Mouse (Mus musculus): ENCODE results near the gene Psmc2. TPM values are rescaled to one million over a fixed set of nuclear protein-coding genes. Genes with fewer than 3 reads are reported as not detected.

Psmc2 gene
- 115 and 161 TPM in 2 replicates for total RNA-seq (2012; rRNA removed)
- total RNA-seq (2014; rRNA removed), result 87.4 and 90.1 TPM in 2 replicates
- polyA plus RNA-seq (2012; ENCODE audit: insufficient read length, low read depth), result 208 and 232 TPM in 2 replicates

- Histone ChIP-seq H3K4me2 (ENCODE audit: insufficient read depth, low read depth, poor library complexity, severe bottlenecking) (peak within 1 kb of the TSS; percentile 93), H3K27ac (ENCODE audit: insufficient read depth, low read depth) (peak within 1 kb of the TSS; percentile 77), H3K9me3 (replicated peaks; ENCODE audit: low read length) (no peaks in the 10 kb centered on the region), H3K9ac (ENCODE audit: insufficient read depth, low read depth) (peak within 1 kb of the TSS; percentile 82), H3K27me3 (replicated peaks) (no peaks in the 10 kb centered on the region), H3K4me3 (replicated peaks in 1 of 3; ENCODE audit: low read depth in 2 of 3, low read length in 2 of 3, poor library complexity in 1 of 3) (peak within 1 kb of the TSS; percentile 95 to 100 (median 96)), H3K4me1 (ENCODE audit: control insufficient read depth in 1 of 2, insufficient read depth in 2 of 2) (peaks cover 3 to 32% of the 10 kb centered on the region in 2 experiments; a peak in 2 of 4 replicates), H3K36me3 (replicated peaks in 1 of 2; ENCODE audit: control insufficient read depth in 1 of 2, insufficient read depth in 1 of 2, low read length in 1 of 2) (peaks cover 34 to 54% of the 10 kb centered on the region in 2 experiments), H3K79me2 (replicated peaks; ENCODE audit: control insufficient read depth, extremely low read depth, insufficient read depth, poor library complexity, severe bottlenecking) (peaks cover 63% of the 10 kb centered on the region)
- DNase-seq (ENCODE audit: extremely low read depth), result peak; percentile 88
- dilution Hi-C loops (cut with MboI; ENCODE audit: extremely low pct_ligation_motif_present, extremely low pct_unique_long_range_greater_than_20kb, low sequenced_read_pairs), result no loop called here
- TF ChIP-seq KAT2A (IDR thresholded peaks at IDR 0.05; ENCODE audit: insufficient replicate concordance, low read length) (peak; percentile 81; the same call in 1 of the 2 replicates), CHD1 (IDR thresholded peaks at IDR 0.05; ENCODE audit: low read depth, low read length) (no peak), POLR2A (IDR thresholded peaks at IDR 0.05; ENCODE audit: low read depth, low read length) (peak; percentile 83), BHLHE40 (IDR thresholded peaks at IDR 0.05; ENCODE audit: low read depth, low read length) (peak; percentile 86), ETS1 (conservative IDR thresholded peaks at IDR 0.05; ENCODE audit: low read depth, low read length) (peak; percentile 35), CTCF (conservative IDR thresholded peaks at IDR 0.05 in 1 of 2, IDR thresholded peaks at IDR 0.05 in 1 of 2; ENCODE audit: low read depth in 2 of 2, low read length in 2 of 2) (no peak), ZC3H11A (IDR thresholded peaks at IDR 0.05; ENCODE audit: low read depth, low read length) (no peak), TCF12 (IDR thresholded peaks at IDR 0.05; ENCODE audit: low read depth, low read length) (peak; percentile 87), IRF4 (IDR thresholded peaks at IDR 0.05; ENCODE audit: low read depth, low read length) (peak; percentile 57), POLR2AphosphoS2 (IDR thresholded peaks at IDR 0.05; ENCODE audit: low read depth, low read length) (no peak; the same call in 1 of the 2 replicates), SIN3A (IDR thresholded peaks at IDR 0.05; ENCODE audit: low read length) (peak; percentile 97), E2F4 (IDR thresholded peaks at IDR 0.05; ENCODE audit: insufficient replicate concordance, low read depth, low read length) (peak; percentile 92), MXI1 (IDR thresholded peaks at IDR 0.05; ENCODE audit: low read depth, low read length) (peak; percentile 94), HCFC1 (IDR thresholded peaks at IDR 0.05; ENCODE audit: low read depth, low read length) (peak; percentile 91), ZNF384 (IDR thresholded peaks at IDR 0.05; ENCODE audit: low read depth, low read length) (peak; percentile 21; the same call in 1 of the 2 replicates), NRF1 (IDR thresholded peaks at IDR 0.05; ENCODE audit: low read depth, low read length) (peak; percentile 77), MAFK (IDR thresholded peaks at IDR 0.05; ENCODE audit: insufficient replicate concordance, low read length) (0 out of 2 replicates have a peak, but pooled peaks have one; percentile 34), SMC3 (IDR thresholded peaks at IDR 0.05; ENCODE audit: low read depth, low read length) (no peak), JUND (conservative IDR thresholded peaks at IDR 0.05; ENCODE audit: low read depth, low read length) (no peak), MAX (IDR thresholded peaks at IDR 0.05; ENCODE audit: low read length) (peak; percentile 93), CHD2 (IDR thresholded peaks at IDR 0.05; ENCODE audit: low read length) (peak; percentile 89), MYC (IDR thresholded peaks at IDR 0.05; ENCODE audit: low read depth, low read length) (peak; percentile 95), GABPA (IDR thresholded peaks at IDR 0.05; ENCODE audit: insufficient replicate concordance, low read depth, low read length) (no peak; the same call in 1 of the 2 replicates), ELF1 (IDR thresholded peaks at IDR 0.05; ENCODE audit: low read depth, low read length) (peak; percentile 98), TBP (conservative IDR thresholded peaks at IDR 0.05; ENCODE audit: low read depth, low read length) (peak; percentile 87), RAD21 (IDR thresholded peaks at IDR 0.05; ENCODE audit: low read depth, low read length) (no peak), NELFE (IDR thresholded peaks at IDR 0.05; ENCODE audit: low read depth, low read length) (peak; percentile 85), MEF2A (IDR thresholded peaks at IDR 0.05; ENCODE audit: borderline replicate concordance, low read depth, low read length) (peak; percentile 68; the same call in 1 of the 2 replicates), MAZ (IDR thresholded peaks at IDR 0.05; ENCODE audit: low read depth, low read length) (peak; percentile 31; the same call in 1 of the 2 replicates)
- in situ Hi-C loops (cut with MboI; ENCODE audit: low pct_ligation_motif_present, low pct_unique_long_range_greater_than_20kb, low sequenced_read_pairs), result no loop called here
Observed at GRCm38 (mm10) chr5:21785053-21785452, at the start of gene Psmc2, which contains the start of gene Dnajc2. Gene Psmc2, plus strand, starts transcription at chr5:21785283. Gene Dnajc2, minus strand, starts transcription at chr5:21785251.

Measured in CH12.LX (cell line).